Mouse (Mus musculus): ENCODE measurements around the gene Stx1b. TPM values are rescaled to one million over a fixed set of nuclear protein-coding genes. Genes with fewer than 3 reads are reported as not detected.
A peak's percentile ranks its signal among the peaks of the same experiment; 100 is the strongest.
"Not testable (repeated sequence)": the region's sequence is repeated elsewhere in the genome, so short reads cannot be mapped to it uniquely, and the experiment has no call there.

Stx1b gene
- polyA plus RNA-seq, 1 experiment = 2.2 TPM

DNA sequence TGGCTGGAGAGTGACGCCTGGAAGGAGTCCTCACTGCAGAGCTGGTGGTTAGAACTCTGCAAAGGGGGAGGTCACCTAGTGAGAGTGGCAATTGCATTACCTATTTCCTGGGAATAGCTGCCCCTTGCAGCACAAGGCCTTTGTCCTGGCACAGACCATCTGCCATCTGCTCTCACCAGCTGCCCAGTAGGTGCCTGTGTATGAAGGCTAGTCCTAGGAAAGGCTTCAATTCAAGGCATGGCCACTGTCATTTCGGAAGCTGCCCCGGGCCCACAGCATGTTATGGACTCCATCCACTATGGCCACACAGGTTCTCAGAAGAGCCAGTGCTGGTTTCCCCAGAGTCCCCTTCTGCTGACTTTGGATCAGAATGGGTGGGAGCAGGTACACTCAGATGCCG, 25.8 kb downstream of the Stx1b start:
- Histone ChIP-seq H3K4me1 (ENCODE audit: control insufficient read depth, insufficient read depth, low read length) (no peaks in the 10 kb centered on the region), H3K27me3 (ENCODE audit: control insufficient read depth, insufficient read depth, low read length) (no peaks in the 10 kb centered on the region), H3K36me3 (ENCODE audit: control insufficient read depth, insufficient read depth, low read length) (no peaks in the 10 kb centered on the region; the same call in 1 of the 2 replicates), H3K4me3 (ENCODE audit: control insufficient read depth, low read depth, low read length) (no peak overlapping the region), H3K27ac (ENCODE audit: control insufficient read depth, insufficient read depth, low read depth, low read length) (no peak overlapping the region)
- TF ChIP-seq POLR2A (IDR thresholded peaks at IDR 0.05; ENCODE audit: control insufficient read depth, low read depth, low read length) (no peak), CTCF (IDR thresholded peaks at IDR 0.05; ENCODE audit: control insufficient read depth, insufficient read depth, insufficient replicate concordance, low read depth, low read length) (no peak)

DNA sequence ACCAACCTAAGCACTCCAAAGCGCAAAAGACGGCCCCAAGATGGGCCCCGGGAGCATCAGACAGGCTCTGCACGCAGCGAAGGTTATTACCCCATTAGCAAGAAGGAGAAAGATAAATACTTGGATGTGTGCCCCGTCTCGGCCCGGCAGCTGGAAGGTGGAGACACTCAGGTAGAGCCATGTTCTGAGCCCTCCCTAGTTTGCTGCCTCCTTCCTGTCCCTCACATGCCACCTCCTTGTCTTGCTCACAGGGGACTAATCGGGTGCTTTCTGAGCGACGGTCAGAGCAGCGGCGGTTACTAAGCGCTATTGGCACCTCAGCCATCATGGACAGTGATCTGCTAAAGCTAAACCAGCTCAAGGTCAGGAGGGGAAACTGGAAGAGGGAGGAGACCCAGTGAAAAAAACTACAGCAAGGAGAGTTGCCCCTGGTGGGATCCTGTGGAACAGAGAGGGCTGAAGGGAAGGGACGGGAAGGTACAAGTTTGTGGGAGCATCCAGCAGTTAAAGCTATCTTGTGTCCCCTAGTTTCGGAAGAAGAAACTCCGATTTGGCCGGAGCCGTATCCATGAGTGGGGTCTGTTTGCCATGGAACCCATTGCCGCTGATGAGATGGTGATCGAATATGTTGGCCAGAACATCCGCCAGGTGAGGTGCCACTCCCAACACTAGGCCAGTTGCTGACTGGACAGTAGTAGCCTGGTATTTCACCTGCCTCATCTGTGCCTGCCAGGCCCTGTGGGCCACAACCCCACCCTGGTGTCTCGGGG, 27.1 kb downstream of the Stx1b start:
- Histone ChIP-seq H3K27me3 (ENCODE audit: control insufficient read depth, insufficient read depth, low read length) (no peaks in the 10 kb centered on the region), H3K36me3 (ENCODE audit: control insufficient read depth, insufficient read depth, low read length) (no peaks in the 10 kb centered on the region; the same call in 1 of the 2 replicates), H3K27ac (ENCODE audit: control insufficient read depth, insufficient read depth, low read depth, low read length) (no peak overlapping the region), H3K4me3 (ENCODE audit: control insufficient read depth, low read depth, low read length) (no peak overlapping the region), H3K4me1 (ENCODE audit: control insufficient read depth, insufficient read depth, low read length) (no peaks in the 10 kb centered on the region)
- TF ChIP-seq CTCF (IDR thresholded peaks at IDR 0.05; ENCODE audit: control insufficient read depth, insufficient read depth, insufficient replicate concordance, low read depth, low read length) (no peak), POLR2A (IDR thresholded peaks at IDR 0.05; ENCODE audit: control insufficient read depth, low read depth, low read length) (no peak)

GRCm38 (mm10) chr7:127785308-127785707, 39.0 kb downstream of the Stx1b start, which contains the start of gene Gm49388:
Gm49388 (plus strand) TSS chr7:127785608.
- Histone ChIP-seq H3K4me1 (ENCODE audit: control insufficient read depth, insufficient read depth, low read length) (no peaks in the 10 kb centered on the region), H3K36me3 (ENCODE audit: control insufficient read depth, insufficient read depth, low read length) (peaks cover 13% of the 10 kb centered on the region), H3K27me3 (ENCODE audit: control insufficient read depth, insufficient read depth, low read length) (no peaks in the 10 kb centered on the region), H3K4me3 (ENCODE audit: control insufficient read depth, low read depth, low read length) (no peak within 1 kb of the TSS), H3K27ac (ENCODE audit: control insufficient read depth, insufficient read depth, low read depth, low read length) (no peak within 1 kb of the TSS)
- TF ChIP-seq CTCF (IDR thresholded peaks at IDR 0.05; ENCODE audit: control insufficient read depth, insufficient read depth, insufficient replicate concordance, low read depth, low read length) (no peak), POLR2A (IDR thresholded peaks at IDR 0.05; ENCODE audit: control insufficient read depth, low read depth, low read length) (no peak)

DNA sequence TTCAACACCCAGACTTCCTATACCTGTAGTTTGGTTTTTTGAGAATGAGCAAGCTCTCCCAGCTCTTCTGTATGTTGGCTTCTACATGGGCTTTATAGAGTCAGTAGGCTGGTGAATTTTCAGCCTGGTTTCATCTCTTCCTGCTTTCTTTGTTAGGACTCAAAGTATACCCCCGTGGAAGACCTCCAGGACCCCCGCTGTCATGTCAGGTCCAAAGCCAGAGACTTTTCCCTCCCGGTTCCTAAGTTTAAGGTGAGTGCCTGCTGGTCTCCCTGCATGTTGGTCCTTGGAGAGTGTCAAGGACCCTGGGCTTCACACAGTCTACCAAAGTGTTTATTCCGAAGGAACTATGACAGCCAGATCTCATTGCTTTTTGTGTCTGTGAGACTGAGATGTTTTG, 46.0 kb downstream of the Stx1b start:
- no peaks in the 10 kb centered on the region for H3K27me3 ChIP-seq (ENCODE audit: control insufficient read depth, insufficient read depth, low read length)
- peaks cover 7% of the 10 kb centered on the region for H3K36me3 ChIP-seq (ENCODE audit: control insufficient read depth, insufficient read depth, low read length)
- peak overlapping the region; percentile 97 for H3K4me3 ChIP-seq (ENCODE audit: control insufficient read depth, low read depth, low read length)
- no peak for TF ChIP-seq POLR2A (IDR thresholded peaks at IDR 0.05; ENCODE audit: control insufficient read depth, low read depth, low read length)
- TF ChIP-seq CTCF (IDR thresholded peaks at IDR 0.05; ENCODE audit: control insufficient read depth, insufficient read depth, insufficient replicate concordance, low read depth, low read length) = no peak
- H3K4me1 ChIP-seq (ENCODE audit: control insufficient read depth, insufficient read depth, low read length) = peaks cover 7% of the 10 kb centered on the region
- peak overlapping the region; percentile 90; the same call in 1 of the 2 replicates for H3K27ac ChIP-seq (ENCODE audit: control insufficient read depth, insufficient read depth, low read depth, low read length)

DNA sequence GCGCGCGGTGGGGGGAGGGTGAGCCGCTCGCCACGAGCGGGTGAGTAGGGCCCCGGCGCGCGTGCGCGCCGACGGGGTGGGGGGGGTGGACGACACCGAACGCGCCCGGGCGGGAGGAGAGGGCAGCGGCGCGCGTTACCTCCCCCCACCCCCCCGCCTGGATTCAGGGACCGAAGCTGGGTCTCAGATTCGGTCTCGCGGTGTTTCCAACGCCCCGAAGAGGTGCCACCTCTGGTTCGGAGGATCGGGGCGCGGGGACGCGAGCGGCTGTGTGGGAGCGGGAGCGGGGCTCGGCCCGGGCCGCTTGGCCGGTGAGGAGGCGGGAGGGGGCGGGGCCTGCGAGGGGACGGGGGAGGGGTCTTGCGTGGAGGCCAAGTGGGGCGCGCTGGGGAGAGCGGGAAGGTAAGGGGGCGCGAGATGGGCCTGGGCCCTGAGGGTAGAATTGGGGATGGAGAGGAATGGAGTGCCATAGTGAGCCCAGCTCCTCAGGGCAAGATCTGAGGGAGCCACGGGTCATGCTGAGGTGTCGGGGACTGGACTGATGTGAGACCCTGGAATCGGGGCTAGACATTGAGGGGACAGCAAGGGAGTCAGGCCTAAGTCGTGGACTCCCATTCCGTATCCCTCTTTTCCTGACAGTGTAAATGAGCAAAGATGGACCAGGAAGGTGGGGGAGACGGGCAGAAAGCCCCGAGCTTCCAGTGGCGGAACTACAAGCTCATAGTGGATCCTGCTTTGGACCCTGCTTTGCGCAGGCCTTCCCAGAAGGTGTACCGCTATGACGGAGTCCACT, 46.7 kb downstream of the Stx1b start:
- peak overlapping the region; percentile 99 for H3K27ac ChIP-seq (ENCODE audit: control insufficient read depth, insufficient read depth, low read depth, low read length)
- peak overlapping the region; percentile 97 for H3K4me3 ChIP-seq (ENCODE audit: control insufficient read depth, low read depth, low read length)
- H3K27me3 ChIP-seq (ENCODE audit: control insufficient read depth, insufficient read depth, low read length) = no peaks in the 10 kb centered on the region
- H3K36me3 ChIP-seq (ENCODE audit: control insufficient read depth, insufficient read depth, low read length) = peaks cover 7% of the 10 kb centered on the region
- no peak for TF ChIP-seq CTCF (IDR thresholded peaks at IDR 0.05; ENCODE audit: control insufficient read depth, insufficient read depth, insufficient replicate concordance, low read depth, low read length)
- TF ChIP-seq POLR2A (IDR thresholded peaks at IDR 0.05; ENCODE audit: control insufficient read depth, low read depth, low read length) = no peak
- peaks cover 7% of the 10 kb centered on the region for H3K4me1 ChIP-seq (ENCODE audit: control insufficient read depth, insufficient read depth, low read length)

- H3K4me3 ChIP-seq (ENCODE audit: control insufficient read depth, low read depth, low read length) = peak overlapping the region; percentile 97
- H3K4me1 ChIP-seq (ENCODE audit: control insufficient read depth, insufficient read depth, low read length) = peaks cover 7% of the 10 kb centered on the region
- peaks cover 5% of the 10 kb centered on the region for H3K36me3 ChIP-seq (ENCODE audit: control insufficient read depth, insufficient read depth, low read length)
- H3K27me3 ChIP-seq (ENCODE audit: control insufficient read depth, insufficient read depth, low read length) = no peaks in the 10 kb centered on the region
- TF ChIP-seq POLR2A (IDR thresholded peaks at IDR 0.05; ENCODE audit: control insufficient read depth, low read depth, low read length) (peak; percentile 76; the same call in 1 of the 2 replicates), CTCF (IDR thresholded peaks at IDR 0.05; ENCODE audit: control insufficient read depth, insufficient read depth, insufficient replicate concordance, low read depth, low read length) (no peak)
- H3K27ac ChIP-seq (ENCODE audit: control insufficient read depth, insufficient read depth, low read depth, low read length) = peak overlapping the region; percentile 99
These were observed 47.4 kb downstream of the Stx1b start for GRCm38 (mm10) chr7:127776878-127777473.

GRCm38 (mm10) chr7:127776426-127776825, 47.9 kb downstream of the Stx1b start, which contains the start of gene Setd1a:
Setd1a (plus strand) TSS chr7:127776670.
- Histone ChIP-seq H3K36me3 (ENCODE audit: control insufficient read depth, insufficient read depth, low read length) (peaks cover 5% of the 10 kb centered on the region), H3K27ac (ENCODE audit: control insufficient read depth, insufficient read depth, low read depth, low read length) (peak within 1 kb of the TSS; percentile 99), H3K27me3 (ENCODE audit: control insufficient read depth, insufficient read depth, low read length) (no peaks in the 10 kb centered on the region)

DNA sequence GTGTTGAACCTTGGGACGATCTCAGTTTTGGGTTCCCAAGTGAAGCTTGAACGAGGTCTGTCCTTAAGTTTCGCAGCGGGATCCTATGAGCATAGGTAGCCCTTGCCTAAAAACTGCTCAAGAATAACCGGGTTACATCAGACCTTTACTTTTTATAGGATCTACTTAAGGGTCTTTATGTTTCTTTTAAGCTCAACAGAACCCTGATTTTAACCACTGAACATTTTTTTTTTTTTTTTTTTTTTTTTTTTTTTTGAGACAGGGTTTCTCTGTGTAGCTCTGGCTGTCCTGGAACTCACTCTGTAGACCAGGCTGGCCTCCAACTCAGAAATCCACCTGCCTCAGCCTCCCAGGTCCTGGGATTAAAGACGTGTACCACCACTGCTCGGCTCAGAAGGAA, 48.5 kb downstream of the Stx1b start:
- not testable (repeated sequence) for H3K36me3 ChIP-seq (ENCODE audit: control insufficient read depth, insufficient read depth, low read length); H3K27me3 ChIP-seq (ENCODE audit: control insufficient read depth, insufficient read depth, low read length)
- peaks cover 10% of the 10 kb centered on the region for H3K4me1 ChIP-seq (ENCODE audit: control insufficient read depth, insufficient read depth, low read length)
- H3K4me3 ChIP-seq (ENCODE audit: control insufficient read depth, low read depth, low read length) = peak overlapping the region; percentile 97
- peak overlapping the region; percentile 99 for H3K27ac ChIP-seq (ENCODE audit: control insufficient read depth, insufficient read depth, low read depth, low read length)

More at GRCm38 (mm10) chr7:127776426-127776825, 47.9 kb downstream of the Stx1b start, which contains the start of gene Setd1a:
- no peak; the same call in 1 of the 2 replicates for TF ChIP-seq POLR2A (IDR thresholded peaks at IDR 0.05; ENCODE audit: control insufficient read depth, low read depth, low read length)
- H3K4me1 ChIP-seq (ENCODE audit: control insufficient read depth, insufficient read depth, low read length) = peaks cover 8% of the 10 kb centered on the region
- peak within 1 kb of the TSS; percentile 97 for H3K4me3 ChIP-seq (ENCODE audit: control insufficient read depth, low read depth, low read length)

Data from testis, adult 2 months (tissue).